Mouse (Mus musculus) brain, embryonic 14.5 days (tissue): ENCODE data around the gene Trim28.

Experiments
- CTCF ChIP-seq: fragments of 200-500 bp; IDR thresholded peaks from 2 replicates; pipeline ENCODE4 v1.5.1; 2012; ENCODE audit warnings: inconsistent platforms, mild to moderate bottlenecking, moderate library complexity, borderline replicate concordance; ENCODE audit not compliant: insufficient read depth, insufficient read length; ENCODE audit errors: extremely low read depth
- POLR2A ChIP-seq: fragments of 200-500 bp; IDR thresholded peaks from 2 replicates; pipeline ENCODE4 v1.6.1; 2012; ENCODE audit warnings: mild to moderate bottlenecking, inconsistent platforms, borderline replicate concordance; ENCODE audit not compliant: poor library complexity, insufficient read depth, insufficient read length, severe bottlenecking; ENCODE audit errors: extremely low read depth

GRCm38 (mm10) chr7:12998053-12998452, 861 bp upstream of the Trim28 start, which contains the start of gene Slc27a5:
- TF ChIP-seq CTCF (no peak), POLR2A (no peak)
